Comparison of ENCODE assay signal across 16 mouse cellular contexts in the genomic region with DNA sequence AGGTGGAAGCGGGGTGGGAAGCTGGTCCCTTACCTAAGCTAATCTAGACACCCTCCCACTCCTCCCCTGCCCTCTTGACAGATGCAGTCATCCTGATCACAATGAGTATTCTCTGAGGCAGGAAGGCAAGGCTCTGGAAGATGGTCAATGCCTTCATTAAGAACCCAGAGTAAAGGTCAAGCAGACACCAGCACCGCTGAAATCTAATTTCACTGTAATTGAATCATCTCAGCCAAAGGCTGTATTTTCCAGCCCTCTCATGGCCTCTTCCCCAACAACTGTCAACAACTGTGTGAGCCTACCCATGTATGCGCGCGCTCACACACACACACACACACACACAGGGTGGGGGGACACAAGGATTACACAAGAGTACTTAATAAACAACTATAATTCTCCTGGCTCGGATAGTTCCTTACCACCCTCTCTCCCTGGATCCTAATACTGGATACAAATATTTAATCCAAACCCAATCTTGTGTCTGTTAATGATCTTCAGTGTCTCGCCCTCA. TPM values are rescaled to one million over a fixed set of nuclear protein-coding genes. Genes with fewer than 3 reads are reported as not detected.
A peak's percentile ranks its signal among the peaks of the same experiment; 100 is the strongest.
DNase-seq lines count a peak whose midpoint lies in the region; ATAC-seq and TF ChIP-seq lines count a peak whose summit lies in the region.
"Had no signal": no experiment of that assay in that cellular context is flagged by ENCODE, and none has a peak within 500 bp of the region (broad histone marks: within the 10 kb centered on the region; RNA-seq: fewer than 3 reads in every experiment).

No protein-coding gene starts in this region.

- H3K9ac ChIP-seq in liver, embryonic 12.5 days: no peak overlapping the region
- H3K9ac ChIP-seq in liver, embryonic 15.5 days: no peak overlapping the region
- H3K9ac ChIP-seq in midbrain, postnatal 0 days (replicated peaks; ENCODE audit: low read length, poor library complexity, severe bottlenecking): no peak overlapping the region
- H3K9ac ChIP-seq: heart, embryonic 13.5 days; limb, embryonic 13.5 days had no signal

- H3K27me3 ChIP-seq in liver, embryonic 12.5 days (replicated peaks): no peaks in the 10 kb centered on the region
- H3K27me3 ChIP-seq in kidney, adult 2 months (replicated peaks; ENCODE audit: control insufficient read depth, insufficient read depth, low read length): no peaks in the 10 kb centered on the region
- no peaks in the 10 kb centered on the region for H3K27me3 ChIP-seq in liver, embryonic 15.5 days
- no peaks in the 10 kb centered on the region for H3K27me3 ChIP-seq in midbrain, postnatal 0 days (ENCODE audit: insufficient read depth, low read length)
- H3K27me3 ChIP-seq: heart, embryonic 13.5 days; limb, embryonic 13.5 days had no signal

- TF ChIP-seq CTCF in kidney, adult 2 months (conservative IDR thresholded peaks at IDR 0.05; ENCODE audit: insufficient read depth, insufficient read length, low read depth, low read length): no peak
- no peak for TF ChIP-seq CTCF in midbrain, postnatal 0 days (IDR thresholded peaks at IDR 0.05)
- TF ChIP-seq CTCF in lung, adult 2 months (IDR thresholded peaks at IDR 0.05; ENCODE audit: insufficient read depth, low read length): no peak

- peak overlapping the region; percentile 68; the same call in 1 of the 2 replicates for H3K27ac ChIP-seq in liver, embryonic 12.5 days
- peak overlapping the region; percentile 49 for H3K27ac ChIP-seq in kidney, adult 2 months (ENCODE audit: insufficient read depth, low read depth, low read length)
- H3K27ac ChIP-seq in liver, embryonic 15.5 days (replicated peaks): peak overlapping the region; percentile 74
- H3K27ac ChIP-seq in midbrain, postnatal 0 days (ENCODE audit: low read depth, low read length): no peak overlapping the region
- H3K27ac ChIP-seq: limb, embryonic 13.5 days had no signal

- peaks cover 4% of the 10 kb centered on the region; the same call in 1 of the 2 replicates for H3K36me3 ChIP-seq in liver, embryonic 12.5 days
- H3K36me3 ChIP-seq in kidney, adult 2 months (ENCODE audit: control insufficient read depth, insufficient read depth, low read length): peaks cover 2% of the 10 kb centered on the region; the same call in 1 of the 2 replicates
- H3K36me3 ChIP-seq in liver, embryonic 15.5 days (replicated peaks): peaks cover 4% of the 10 kb centered on the region; the same call in 1 of the 2 replicates
- H3K36me3 ChIP-seq in midbrain, postnatal 0 days (ENCODE audit: insufficient read depth, low read length): no peaks in the 10 kb centered on the region
- H3K36me3 ChIP-seq: limb, embryonic 13.5 days had no signal

- WGBS in liver, embryonic 12.5 days (ENCODE audit: insufficient replicate concordance): 87% methylated on average over 7 of the region's 7 CpGs
- WGBS in kidney, adult 2 months: 56% methylated on average over 7 of the region's 7 CpGs
- 81% methylated on average over 7 of the region's 7 CpGs for WGBS in liver, embryonic 15.5 days (ENCODE audit: insufficient replicate concordance)
- 86% methylated on average over 7 of the region's 7 CpGs for WGBS in midbrain, postnatal 0 days
- 78% methylated on average over 7 of the region's 7 CpGs for WGBS in lung, adult 2 months

- H3K4me1 ChIP-seq in liver, embryonic 12.5 days: peaks cover 61% of the 10 kb centered on the region
- peaks cover 12% of the 10 kb centered on the region; the same call in 1 of the 2 replicates for H3K4me1 ChIP-seq in kidney, adult 2 months (ENCODE audit: control insufficient read depth, insufficient read depth, low read length)
- H3K4me1 ChIP-seq in liver, embryonic 15.5 days (replicated peaks): peaks cover 79% of the 10 kb centered on the region
- peaks cover 11% of the 10 kb centered on the region for H3K4me1 ChIP-seq in midbrain, postnatal 0 days (ENCODE audit: insufficient read depth, low read length)
- peaks cover 4% of the 10 kb centered on the region for H3K4me1 ChIP-seq in lung, adult 2 months (ENCODE audit: control insufficient read depth, insufficient read depth, low read length)

- TF ChIP-seq POLR2A in kidney, adult 2 months (IDR thresholded peaks at IDR 0.05; ENCODE audit: low read depth, low read length): no peak
- TF ChIP-seq POLR2A in lung, adult 2 months (IDR thresholded peaks at IDR 0.05; ENCODE audit: borderline replicate concordance, extremely low read depth, low read depth, low read length): no peak

- DNase-seq in adrenal gland, postnatal 10 days: peak; percentile 16
- no peak for DNase-seq in adrenal gland, adult 18-20 months (ENCODE audit: low spot score in 2 of 2)
- DNase-seq in liver: no peak
- DNase-seq in kidney, adult 2 months: peak; percentile 78
- DNase-seq in midbrain, postnatal 0 days (ENCODE audit: low spot score): no peak
- no peak for DNase-seq in lung, adult 2 months
- DNase-seq: cerebellum, postnatal 36 days; thymus, adult 2 months had no signal

- H3K4me3 ChIP-seq in liver, embryonic 12.5 days: no peak overlapping the region
- no peak overlapping the region for H3K4me3 ChIP-seq in kidney, adult 2 months (ENCODE audit: insufficient read depth, low read depth, low read length)
- H3K4me3 ChIP-seq in liver, embryonic 15.5 days (replicated peaks): no peak overlapping the region
- H3K4me3 ChIP-seq in midbrain, postnatal 0 days (ENCODE audit: low read depth, low read length): no peak overlapping the region
- H3K4me3 ChIP-seq in lung, adult 2 months (replicated peaks; ENCODE audit: extremely low read depth, low read depth, low read length): no peak overlapping the region

- H3K4me2 ChIP-seq in liver, embryonic 12.5 days: no peak overlapping the region
- 0 out of 2 replicates have a peak overlapping the region, but pooled peaks have one; percentile 79 for H3K4me2 ChIP-seq in liver, embryonic 15.5 days
- no peak overlapping the region for H3K4me2 ChIP-seq in midbrain, postnatal 0 days (ENCODE audit: low read depth, low read length, poor library complexity, severe bottlenecking)

- no peak for ATAC-seq in liver, embryonic 12.5 days
- no peak for ATAC-seq in liver, embryonic 15.5 days (ENCODE audit: insufficient read depth)
- ATAC-seq in midbrain, postnatal 0 days (ENCODE audit: low FRiP score): no peak
- ATAC-seq: forebrain, embryonic 16.5 days had no signal

- no peaks in the 10 kb centered on the region for H3K9me3 ChIP-seq in liver, embryonic 12.5 days (replicated peaks)
- no peaks in the 10 kb centered on the region for H3K9me3 ChIP-seq in liver, embryonic 15.5 days (replicated peaks)
- H3K9me3 ChIP-seq in midbrain, postnatal 0 days (ENCODE audit: low read length): no peaks in the 10 kb centered on the region
- H3K9me3 ChIP-seq: heart, embryonic 13.5 days; limb, embryonic 13.5 days had no signal

RNA-seq across cellular contexts. Expression of a gene that starts 1.3 kb away (rescaled TPM):
- total RNA-seq in adrenal gland, postnatal 10 days (2021): 10 to 100 TPM; 75.0 to 75.3 TPM
- total RNA-seq in adrenal gland, adult 18-20 months (2021): 100 to 1,000 TPM in 1 of 2 experiments, 10 to 100 TPM in 1; 99.2 to 163 TPM
- 37.8 and 37.9 TPM in 2 replicates for polyA plus RNA-seq in liver, embryonic 12.5 days (2016; fragmentation: Nextera tagmentation; extraction: Ambion mirVana)
- polyA plus RNA-seq in kidney, adult 2 months (2012; rRNA removed): 144 and 146 TPM in 2 replicates
- polyA plus RNA-seq in liver, embryonic 15.5 days (2015; fragmentation: Nextera tagmentation; extraction: Ambion mirVana): 32.1 and 34.1 TPM in 2 replicates
- 254 and 255 TPM in 2 replicates for total RNA-seq in midbrain, postnatal 0 days (2014; rRNA removed)
- 283 and 306 TPM in 2 replicates for polyA plus RNA-seq in midbrain, postnatal 0 days (2015; fragmentation: Nextera tagmentation; extraction: Ambion mirVana)
- 95.5 and 102 TPM in 2 replicates for polyA plus RNA-seq in lung, adult 2 months (2012; rRNA removed)

RNA-seq across cellular contexts. Expression of a gene that starts 1.4 kb away (rescaled TPM):
- total RNA-seq in adrenal gland, postnatal 10 days (2021): not detected
- not detected for total RNA-seq in adrenal gland, adult 18-20 months (2021)
- not detected in 2 replicates for polyA plus RNA-seq in liver, embryonic 12.5 days (2016; fragmentation: Nextera tagmentation; extraction: Ambion mirVana)
- not detected in 2 replicates for polyA plus RNA-seq in kidney, adult 2 months (2012; rRNA removed)
- polyA plus RNA-seq in liver, embryonic 15.5 days (2015; fragmentation: Nextera tagmentation; extraction: Ambion mirVana): 0.12 TPM in 1 of 2 replicates, not detected in the other
- not detected in 2 replicates for total RNA-seq in midbrain, postnatal 0 days (2014; rRNA removed)
- polyA plus RNA-seq in midbrain, postnatal 0 days (2015; fragmentation: Nextera tagmentation; extraction: Ambion mirVana): 0.22 TPM in 1 of 2 replicates, not detected in the other
- polyA plus RNA-seq in lung, adult 2 months (2012; rRNA removed): not detected in 2 replicates
- total RNA-seq: layer of hippocampus, postnatal 25 days had no signal
- polyA plus RNA-seq: forebrain, embryonic 16.5 days; heart, embryonic 13.5 days; limb, embryonic 13.5 days; spleen, adult 2 months; thymus, adult 2 months had no signal

RNA-seq across cellular contexts. Expression of a gene that starts 42.3 kb away (rescaled TPM):
- total RNA-seq in adrenal gland, postnatal 10 days (2021): 10 to 100 TPM in 1 of 2 experiments, 1 to 10 TPM in 1; 6.3 to 15.8 TPM
- under 1 TPM in 1 of 2 experiments, not detected in 1; 0.67 TPM for total RNA-seq in adrenal gland, adult 18-20 months (2021)
- 0.41 and 0.84 TPM in 2 replicates for polyA plus RNA-seq in liver, embryonic 12.5 days (2016; fragmentation: Nextera tagmentation; extraction: Ambion mirVana)
- polyA plus RNA-seq in kidney, adult 2 months (2012; rRNA removed): 0.92 and 1.0 TPM in 2 replicates
- polyA plus RNA-seq in liver, embryonic 15.5 days (2015; fragmentation: Nextera tagmentation; extraction: Ambion mirVana): 0.37 and 0.56 TPM in 2 replicates
- total RNA-seq in midbrain, postnatal 0 days (2014; rRNA removed): 2.5 and 3.9 TPM in 2 replicates
- polyA plus RNA-seq in midbrain, postnatal 0 days (2015; fragmentation: Nextera tagmentation; extraction: Ambion mirVana): 4.0 and 4.8 TPM in 2 replicates
- polyA plus RNA-seq in lung, adult 2 months (2012; rRNA removed): 0.95 and 1.1 TPM in 2 replicates
- polyA plus RNA-seq: myocyte had no signal

RNA-seq across cellular contexts. Expression of a gene that starts 48.9 kb away (rescaled TPM):
- not detected for total RNA-seq in adrenal gland, postnatal 10 days (2021)
- total RNA-seq in adrenal gland, adult 18-20 months (2021): not detected
- polyA plus RNA-seq in liver, embryonic 12.5 days (2016; fragmentation: Nextera tagmentation; extraction: Ambion mirVana): not detected in 2 replicates
- not detected in 2 replicates for polyA plus RNA-seq in kidney, adult 2 months (2012; rRNA removed)
- not detected in 2 replicates for polyA plus RNA-seq in liver, embryonic 15.5 days (2015; fragmentation: Nextera tagmentation; extraction: Ambion mirVana)
- total RNA-seq in midbrain, postnatal 0 days (2014; rRNA removed): not detected in 2 replicates
- polyA plus RNA-seq in midbrain, postnatal 0 days (2015; fragmentation: Nextera tagmentation; extraction: Ambion mirVana): not detected in 2 replicates
- not detected in 2 replicates for polyA plus RNA-seq in lung, adult 2 months (2012; rRNA removed)
- polyA plus RNA-seq: forebrain, embryonic 16.5 days; heart, embryonic 13.5 days; limb, embryonic 13.5 days; spleen, adult 2 months had no signal

Comparison
In these comparisons a context has a peak if more than half of its experiments do, and no peak if none do; other contexts are left out.
1. DNase-seq: peak in adrenal gland, postnatal 10 days (single experiment) and kidney, adult 2 months (single experiment); none in adrenal gland, adult 18-20 months (0 of 2), liver (single experiment), midbrain, postnatal 0 days (single experiment) and lung, adult 2 months (single experiment).